Mouse (Mus musculus): ENCODE measurements at regions not wholly inside any gene's neighbourhood (a gene's known extent, or its start where the extent isn't known, plus 50 kb on each side); places are given as distances from the start of the nearest gene placed in this dataset.

GRCm38 (mm10) chr9:98717701-98718270 lies 116.3 kb upstream of the Mrps22 start:
- TF ChIP-seq POLR2A (IDR thresholded peaks at IDR 0.05; ENCODE audit: low read depth, low read length) = no peak
- no peak for TF ChIP-seq CTCF (conservative IDR thresholded peaks at IDR 0.05; ENCODE audit: insufficient read depth, insufficient read length, low read depth, low read length)
